Mouse (Mus musculus) testis, adult 2 months (tissue): ENCODE results near the gene Tjap1.

Source experiments
- CTCF ChIP-seq: fragments of 200-500 bp; IDR thresholded peaks from 2 replicates; pipeline ENCODE4 v1.5.1; 2012; ENCODE audit warnings: low read depth, mild to moderate bottlenecking, inconsistent platforms, low read length, moderate library complexity; ENCODE audit not compliant: control insufficient read depth, insufficient read depth, insufficient replicate concordance
- POLR2A ChIP-seq: fragments of 200-500 bp; IDR thresholded peaks from 2 replicates; pipeline ENCODE4 v1.6.1; 2012; ENCODE audit warnings: low read depth, mild to moderate bottlenecking, inconsistent platforms, low read length, moderate library complexity; ENCODE audit not compliant: control insufficient read depth

DNA sequence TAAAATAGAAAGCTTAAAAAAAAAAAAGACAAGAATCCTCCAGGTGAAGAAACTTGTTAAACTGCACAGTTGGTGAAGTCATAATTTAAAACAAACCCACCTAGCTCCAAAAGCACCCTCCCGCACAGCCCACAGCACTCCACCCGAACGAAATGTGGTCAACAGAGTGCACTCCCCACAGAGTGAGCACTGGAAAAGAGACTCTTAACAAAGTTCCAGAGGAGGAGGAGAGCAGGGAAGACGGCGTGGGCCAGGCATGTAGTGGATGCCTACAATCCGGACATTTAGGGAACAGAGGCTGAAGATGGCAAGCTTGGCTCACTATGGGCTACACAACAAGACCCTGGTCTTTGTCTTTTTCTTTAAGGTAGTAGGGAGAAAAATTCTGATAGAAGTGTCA lies 7.8 kb downstream of the Tjap1 start:
- no peak for TF ChIP-seq POLR2A
- no peak for TF ChIP-seq CTCF
